Mouse (Mus musculus) CH12.LX (cell line): ENCODE results near the gene Atp1a3.

ENCODE experiments used
- CTCF ChIP-seq, 2 experiments: IDR thresholded peaks in 1 of 2; conservative IDR thresholded peaks in 1 of 2; 2 replicates each; pipeline ENCODE4 v1.5.1; 2011 to 2012; ENCODE audit warnings: low read depth in 2 of 2, low read length in 2 of 2, improper control_type of control experiment in 1 of 2, inconsistent platforms in 1 of 2, mild to moderate bottlenecking in 1 of 2, moderate library complexity in 1 of 2
- EP300 ChIP-seq: IDR thresholded peaks from 2 replicates; pipeline ENCODE4 v1.6.1; 2011; ENCODE audit warnings: low read length, improper control_type of control experiment
- NRF1 ChIP-seq: IDR thresholded peaks from 2 replicates; pipeline ENCODE4 v1.6.1; 2014; ENCODE audit warnings: low read depth, mild to moderate bottlenecking, inconsistent platforms, low read length, improper control_type of control experiment, moderate library complexity
- RAD21 ChIP-seq: IDR thresholded peaks from 2 replicates; pipeline ENCODE4 v1.6.1; 2011; ENCODE audit warnings: low read depth, mild to moderate bottlenecking, low read length, improper control_type of control experiment, moderate library complexity

DNA sequence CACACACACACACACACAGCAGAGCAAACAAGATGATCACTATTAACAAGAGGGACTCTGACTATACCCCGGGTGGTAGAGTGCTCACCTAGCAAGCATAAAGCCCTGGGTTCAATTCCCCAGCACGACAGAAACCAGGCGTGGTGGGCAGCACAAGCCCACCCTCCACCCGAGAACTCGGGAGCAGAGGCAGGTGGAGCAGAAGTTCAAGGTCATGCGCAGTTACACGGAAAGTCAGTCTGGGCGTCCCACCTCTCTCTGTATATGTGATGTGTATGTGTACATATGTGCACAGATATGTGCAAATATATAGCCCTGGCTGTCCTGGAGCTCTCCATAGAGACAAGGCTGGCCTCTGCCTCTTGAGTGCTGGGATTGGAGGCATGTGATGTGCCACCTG, 37.8 kb downstream of the Atp1a3 start:
- TF ChIP-seq NRF1 (no peak), EP300 (no peak), RAD21 (no peak), CTCF (conservative IDR thresholded peaks at IDR 0.05 in 1 of 2, IDR thresholded peaks at IDR 0.05 in 1 of 2; ENCODE audit: low read depth in 2 of 2, low read length in 2 of 2) (no peak)
